Comparison of ENCODE assay signal across 20 mouse cellular contexts in genomic region chr2:173431841-173432240, GRCm38 (mm10).
DNase-seq lines count a peak whose midpoint lies in the region; ATAC-seq and TF ChIP-seq lines count a peak whose summit lies in the region.
"Had no signal": no experiment of that assay in that cellular context is flagged by ENCODE, and none has a peak within 500 bp of the region (broad histone marks: within the 10 kb centered on the region; RNA-seq: fewer than 3 reads in every experiment).

No protein-coding gene starts in this region.

- H3K4me3 ChIP-seq in kidney, adult 2 months (ENCODE audit: insufficient read depth, low read depth, low read length): no peak overlapping the region
- no peak overlapping the region for H3K4me3 ChIP-seq in kidney, postnatal 0 days (replicated peaks; ENCODE audit: low read depth, low read length)
- no peak overlapping the region for H3K4me3 ChIP-seq in stomach, embryonic 15.5 days (replicated peaks)
- H3K4me3 ChIP-seq in forebrain, embryonic 11.5 days (ENCODE audit: low read depth, low read length): no peak overlapping the region
- no peak overlapping the region for H3K4me3 ChIP-seq in hindbrain, embryonic 13.5 days
- H3K4me3 ChIP-seq: embryonic facial prominence, embryonic 10.5 days; gastrocnemius, adult 2 months; heart, embryonic 13.5 days; hindbrain, embryonic 12.5 days had no signal

- H3K27ac ChIP-seq in kidney, adult 2 months (ENCODE audit: insufficient read depth, low read depth, low read length): no peak overlapping the region
- H3K27ac ChIP-seq in kidney, postnatal 0 days: no peak overlapping the region
- peak overlapping the region; percentile 50; the same call in 1 of the 2 replicates for H3K27ac ChIP-seq in stomach, embryonic 15.5 days
- H3K27ac ChIP-seq in forebrain, embryonic 11.5 days (ENCODE audit: low read depth, low read length): no peak overlapping the region
- no peak overlapping the region for H3K27ac ChIP-seq in hindbrain, embryonic 13.5 days
- H3K27ac ChIP-seq: heart, embryonic 13.5 days; hindbrain, embryonic 12.5 days; hindbrain, postnatal 0 days had no signal

- no peak for ATAC-seq in kidney, postnatal 0 days (replicated peaks; ENCODE audit: low FRiP score, low read depth)
- peak; percentile 32 for ATAC-seq in Patski
- no peak for ATAC-seq in stomach, embryonic 15.5 days (ENCODE audit: insufficient read depth, low FRiP score, low read depth)
- ATAC-seq in forebrain, embryonic 11.5 days (replicated peaks; ENCODE audit: low FRiP score): no peak
- no peak for ATAC-seq in hindbrain, embryonic 13.5 days (ENCODE audit: low FRiP score)
- ATAC-seq: CD4-positive, CD25-positive, alpha-beta regulatory T cell, adult 4 months; forebrain, embryonic 14.5 days; hindbrain, postnatal 0 days had no signal

- H3K9ac ChIP-seq in kidney, postnatal 0 days (ENCODE audit: low read depth, low read length): no peak overlapping the region
- no peak overlapping the region for H3K9ac ChIP-seq in stomach, embryonic 15.5 days
- no peak overlapping the region for H3K9ac ChIP-seq in forebrain, embryonic 11.5 days (ENCODE audit: low read length)
- H3K9ac ChIP-seq in hindbrain, embryonic 13.5 days: no peak overlapping the region
- H3K9ac ChIP-seq: heart, embryonic 13.5 days; hindbrain, embryonic 12.5 days had no signal

- 55% methylated on average over 5 of the region's 5 CpGs for WGBS in kidney, adult 2 months
- 25% methylated on average over 5 of the region's 5 CpGs for WGBS in kidney, postnatal 0 days
- 51% methylated on average over 5 of the region's 5 CpGs for WGBS in stomach, embryonic 15.5 days
- WGBS in forebrain, embryonic 11.5 days: 69% methylated on average over 5 of the region's 5 CpGs
- 83% methylated on average over 5 of the region's 5 CpGs for WGBS in hindbrain, embryonic 13.5 days

- no peaks in the 10 kb centered on the region for H3K4me1 ChIP-seq in kidney, adult 2 months (ENCODE audit: control insufficient read depth, insufficient read depth, low read length)
- H3K4me1 ChIP-seq in kidney, postnatal 0 days (replicated peaks; ENCODE audit: insufficient read depth, low read length): no peaks in the 10 kb centered on the region
- H3K4me1 ChIP-seq in stomach, embryonic 15.5 days: peaks cover 4% of the 10 kb centered on the region; the same call in 1 of the 2 replicates
- H3K4me1 ChIP-seq in forebrain, embryonic 11.5 days (replicated peaks; ENCODE audit: control insufficient read depth, insufficient read depth, low read length): no peaks in the 10 kb centered on the region; the same call in 1 of the 2 replicates
- peaks cover 18% of the 10 kb centered on the region for H3K4me1 ChIP-seq in hindbrain, embryonic 13.5 days (replicated peaks)

- H3K4me2 ChIP-seq in kidney, postnatal 0 days (ENCODE audit: low read length): no peak overlapping the region
- no peak overlapping the region for H3K4me2 ChIP-seq in stomach, embryonic 15.5 days
- H3K4me2 ChIP-seq in forebrain, embryonic 11.5 days (ENCODE audit: low read depth, low read length, severe bottlenecking): no peak overlapping the region
- H3K4me2 ChIP-seq in hindbrain, embryonic 13.5 days: no peak overlapping the region
- H3K4me2 ChIP-seq: heart, embryonic 13.5 days; hindbrain, embryonic 12.5 days had no signal

- DNase-seq in kidney, adult 2 months: peak; percentile 31
- DNase-seq in kidney, adult 18-20 months: no peak
- DNase-seq in kidney, postnatal 0 days (ENCODE audit: low spot score): peak; percentile 79
- no peak for DNase-seq in kidney, adult 8-10 months
- DNase-seq in Patski (ENCODE audit: low read depth, low spot score): peak; percentile 47
- no peak for DNase-seq in forebrain, embryonic 11.5 days (ENCODE audit: low spot score)
- DNase-seq: adrenal gland, adult 2 months; adrenal gland, postnatal 25 days; cerebellum, adult 18-20 months; cerebellum, postnatal 10 days had no signal

- H3K27me3 ChIP-seq in kidney, adult 2 months (replicated peaks; ENCODE audit: control insufficient read depth, insufficient read depth, low read length): no peaks in the 10 kb centered on the region
- no peaks in the 10 kb centered on the region for H3K27me3 ChIP-seq in kidney, postnatal 0 days (ENCODE audit: insufficient read depth, low read length)
- H3K27me3 ChIP-seq in Patski: no peaks in the 10 kb centered on the region
- H3K27me3 ChIP-seq in stomach, embryonic 15.5 days (replicated peaks): no peaks in the 10 kb centered on the region
- H3K27me3 ChIP-seq in forebrain, embryonic 11.5 days (ENCODE audit: control insufficient read depth, insufficient read depth, low read length): no peaks in the 10 kb centered on the region
- 0 out of 2 replicates have a peak, but pooled peaks cover 3% of the 10 kb centered on the region for H3K27me3 ChIP-seq in hindbrain, embryonic 13.5 days
- H3K27me3 ChIP-seq: heart, embryonic 13.5 days; hindbrain, embryonic 12.5 days had no signal

- no peak for TF ChIP-seq POLR2A in kidney, adult 2 months (IDR thresholded peaks at IDR 0.05; ENCODE audit: low read depth, low read length)

- no peaks in the 10 kb centered on the region for H3K36me3 ChIP-seq in kidney, adult 2 months (ENCODE audit: control insufficient read depth, insufficient read depth, low read length)
- H3K36me3 ChIP-seq in kidney, postnatal 0 days (ENCODE audit: insufficient read depth, low read length): no peaks in the 10 kb centered on the region
- H3K36me3 ChIP-seq in stomach, embryonic 15.5 days: no peaks in the 10 kb centered on the region
- no peaks in the 10 kb centered on the region for H3K36me3 ChIP-seq in forebrain, embryonic 11.5 days (ENCODE audit: control insufficient read depth, insufficient read depth, low read length)
- no peaks in the 10 kb centered on the region for H3K36me3 ChIP-seq in hindbrain, embryonic 13.5 days
- H3K36me3 ChIP-seq: embryonic facial prominence, embryonic 10.5 days; G1E; heart, embryonic 13.5 days; hindbrain, embryonic 12.5 days had no signal

- POLR2A ChIA-PET in Patski (lab: Charles Lee): interaction anchor here (0.7 to 1.0 kb wide), 2 partner anchors 12 to 180 kb away, joined by 3 read pairs; no protein-coding TSS in a partner anchor

- in situ Hi-C loops in Patski (cut with MboI; ENCODE audit: low pct_unique_long_range_greater_than_20kb): no loop called here

- no peak for TF ChIP-seq CTCF in kidney, adult 2 months (conservative IDR thresholded peaks at IDR 0.05; ENCODE audit: insufficient read depth, insufficient read length, low read depth, low read length)
- no peak for TF ChIP-seq CTCF in kidney, postnatal 0 days (IDR thresholded peaks at IDR 0.05; ENCODE audit: low read depth)
- TF ChIP-seq CTCF in Patski (IDR thresholded peaks at IDR 0.05): no peak

- H3K9me3 ChIP-seq in kidney, postnatal 0 days (replicated peaks; ENCODE audit: low read length): no peaks in the 10 kb centered on the region
- no peaks in the 10 kb centered on the region for H3K9me3 ChIP-seq in stomach, embryonic 15.5 days
- H3K9me3 ChIP-seq in forebrain, embryonic 11.5 days (ENCODE audit: control insufficient read depth, low read length): no peaks in the 10 kb centered on the region
- no peaks in the 10 kb centered on the region for H3K9me3 ChIP-seq in hindbrain, embryonic 13.5 days
- H3K9me3 ChIP-seq: embryonic facial prominence, embryonic 10.5 days; heart, embryonic 13.5 days; hindbrain, embryonic 12.5 days had no signal

- CTCF ChIA-PET in Patski (lab: Charles Lee): interaction anchor here (0.9 to 1.3 kb wide), 2 partner anchors 12 to 13 kb away, joined by 3 read pairs; no protein-coding TSS in a partner anchor

Comparison
In these comparisons a context has a peak if more than half of its experiments do, and no peak if none do; other contexts are left out.
1. DNase-seq: peak in kidney, adult 2 months (single experiment), kidney, postnatal 0 days (single experiment) and Patski (single experiment); none in kidney, adult 18-20 months (single experiment), kidney, adult 8-10 months (0 of 2) and forebrain, embryonic 11.5 days (single experiment).